Mouse (Mus musculus) A20 (cell line): ENCODE measurements around the gene Oas1c.

Source experiments
- DNase-seq: peaks from one replicate; pipeline ENCODE4 v3.0.0-alpha.2; 2011; ENCODE audit warnings: low read depth, low spot score

The Oas1c gene

GRCm38 (mm10) chr5:120782446-120782845 is 29.9 kb downstream of the Oas1c start:
- DNase-seq: no peak

DNA sequence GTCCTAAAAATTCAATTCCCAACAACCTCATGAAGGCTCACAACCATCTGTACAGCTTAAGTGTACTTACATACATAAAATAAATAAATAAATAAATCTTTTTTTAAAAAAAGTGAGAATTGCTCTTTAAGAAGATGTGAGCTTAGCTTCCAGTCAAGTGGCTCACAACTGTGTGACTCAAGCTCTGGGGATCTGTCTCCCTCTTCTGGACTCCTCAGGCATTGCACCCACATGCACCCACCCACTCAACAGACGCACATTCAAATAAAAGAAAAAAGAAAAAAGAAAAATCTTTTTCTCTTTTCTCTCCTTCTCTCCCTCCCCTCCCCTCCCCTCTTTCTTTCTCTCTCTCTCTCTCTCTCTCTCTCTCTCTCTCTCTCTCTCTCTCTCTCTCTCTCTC is 30.7 kb downstream of the Oas1c start:
- DNase-seq: peak; percentile 15

DNA sequence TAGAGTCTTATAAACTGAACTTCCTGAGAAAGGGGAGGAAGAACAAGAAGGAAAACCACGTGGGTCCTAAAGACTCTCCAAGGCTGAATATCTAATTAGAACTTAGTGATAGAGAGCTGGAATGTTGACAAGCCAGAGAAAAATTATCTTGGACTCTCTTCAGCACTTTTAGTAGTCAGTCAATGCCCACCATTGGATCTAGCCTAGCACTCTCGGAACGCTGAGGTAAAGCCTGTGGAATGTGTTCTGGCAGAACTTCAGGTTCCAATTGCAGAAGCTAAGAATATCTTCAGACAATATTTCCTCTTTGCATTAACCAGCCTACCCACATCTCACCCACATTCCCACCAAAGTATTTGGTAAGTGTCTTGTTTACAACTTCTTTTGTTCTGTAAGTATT is 32.4 kb downstream of the Oas1c start:
- no peak for DNase-seq

- DNase-seq: no peak
These were observed 33.4 kb downstream of the Oas1c start for GRCm38 (mm10) chr5:120778941-120779340.

DNA sequence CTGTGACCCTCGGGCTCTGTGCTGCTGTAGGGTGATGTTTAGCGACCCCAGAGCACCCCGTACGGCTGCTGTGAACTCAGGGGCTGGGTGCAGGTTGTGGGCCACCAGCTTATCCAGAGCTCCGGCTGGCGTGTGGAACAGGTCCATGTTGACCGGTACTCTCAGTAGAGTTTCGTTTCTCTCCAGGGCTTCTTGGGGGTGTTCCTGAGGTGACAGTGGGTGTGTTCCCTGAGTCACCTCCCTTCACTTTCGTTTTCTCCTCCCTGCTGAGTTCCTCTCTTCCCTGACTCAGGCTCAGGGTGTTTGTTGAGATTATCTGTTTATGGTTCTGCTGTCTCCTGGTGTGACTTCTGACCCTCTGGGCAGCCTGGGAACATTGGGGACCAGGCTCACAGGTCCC is 34.8 kb downstream of the Oas1c start, which contains the start of gene Oas3:
Gene Oas3 (minus strand): TSS at position 184 of the 400 bp plus-strand sequence.
- DNase-seq: no peak

- no peak for DNase-seq
These were observed 35.5 kb downstream of the Oas1c start for GRCm38 (mm10) chr5:120776801-120777200.

GRCm38 (mm10) chr5:120775287-120775985 is 36.9 kb downstream of the Oas1c start:
- no peak for DNase-seq

DNA sequence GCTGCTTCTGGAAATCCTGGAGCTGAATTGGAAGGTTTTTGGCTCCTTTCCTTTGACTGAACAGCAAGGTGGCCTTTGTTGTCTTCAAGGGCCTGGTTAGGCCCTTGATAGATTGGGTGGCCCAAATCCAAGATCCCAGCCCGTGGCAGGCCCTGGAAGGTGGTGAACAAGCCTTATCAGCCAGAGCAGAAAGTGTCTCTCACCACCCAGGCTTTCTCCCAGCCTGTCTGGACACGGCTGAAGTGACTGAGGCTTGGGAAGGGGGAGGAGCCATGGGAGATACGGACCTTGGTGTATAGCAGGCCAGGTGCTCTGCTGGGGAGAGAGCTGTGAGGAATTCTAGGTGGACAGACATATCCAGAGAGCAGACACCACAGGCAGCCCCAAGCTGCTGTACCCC is 42.9 kb downstream of the Oas1c start:
- DNase-seq: no peak

DNA sequence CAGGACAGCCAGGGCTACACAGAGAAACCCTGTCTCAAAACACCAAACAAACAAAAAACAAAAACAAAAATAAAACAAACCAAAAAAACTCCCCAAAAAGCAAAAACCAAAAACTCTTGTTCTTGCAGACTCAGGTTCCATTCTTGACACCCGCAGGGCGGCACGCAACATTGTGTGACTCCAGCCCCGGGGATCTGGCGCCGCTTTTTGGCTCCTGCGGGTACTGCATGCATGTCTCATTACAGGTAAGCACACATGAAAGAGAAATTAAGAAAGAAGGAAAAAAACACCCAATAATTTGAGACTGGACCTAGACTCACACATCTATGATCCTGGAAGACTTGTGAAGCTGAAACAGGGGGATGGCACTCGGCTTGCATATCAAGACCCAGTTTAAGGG is 47.3 kb downstream of the Oas1c start:
- DNase-seq: peak; percentile 30

GRCm38 (mm10) chr5:120761901-120762300 is 50.4 kb downstream of the Oas1c start:
- DNase-seq: peak; percentile 33

GRCm38 (mm10) chr5:120754215-120754614 is 58.1 kb downstream of the Oas1c start:
- no peak for DNase-seq

GRCm38 (mm10) chr5:120752786-120753185 is 59.5 kb downstream of the Oas1c start:
- DNase-seq: no peak

GRCm38 (mm10) chr5:120751206-120751605 is 61.1 kb downstream of the Oas1c start:
- no peak for DNase-seq
